Mouse (Mus musculus) small intestine, adult 2 months (tissue): Measurements from ENCODE around the gene D6Wsu163e. TPM values are rescaled to one million over a fixed set of nuclear protein-coding genes. Genes with fewer than 3 reads are reported as not detected.

ENCODE experiments used
- H3K27ac ChIP-seq: fragments of 200-500 bp; 2 replicates; pipeline ENCODE4 v1.5.1; 2012; ENCODE audit warnings: low read depth, low read length, control low read depth, inconsistent platforms; ENCODE audit not compliant: insufficient read depth
- H3K27me3 ChIP-seq: fragments of 200-500 bp; 2 replicates; pipeline ENCODE4 v1.6.1; 2012; ENCODE audit warnings: mild to moderate bottlenecking, moderate library complexity, low read length, inconsistent platforms; ENCODE audit not compliant: control insufficient read depth, insufficient read depth
- H3K36me3 ChIP-seq: fragments of 200-500 bp; 2 replicates; pipeline ENCODE4 v1.6.1; 2012; ENCODE audit warnings: mild to moderate bottlenecking, low read length, control low read depth, inconsistent platforms; ENCODE audit not compliant: control insufficient read depth, insufficient read depth
- H3K4me1 ChIP-seq: fragments of 200-500 bp; 2 replicates; pipeline ENCODE4 v1.6.1; 2012; ENCODE audit warnings: low read length, inconsistent platforms, mixed read lengths; ENCODE audit not compliant: control insufficient read depth, insufficient read depth, insufficient read length
- H3K4me3 ChIP-seq: fragments of 200-500 bp; 2 replicates; pipeline ENCODE4 v1.5.1; 2012; ENCODE audit warnings: low read depth, mild to moderate bottlenecking, control low read depth, inconsistent platforms, low read length, moderate library complexity
- CTCF ChIP-seq: fragments of 200-500 bp; IDR thresholded peaks from 2 replicates; pipeline ENCODE4 v1.5.1; 2012; ENCODE audit warnings: low read depth, mild to moderate bottlenecking, control low read depth, inconsistent platforms, low read length, moderate library complexity, mixed read lengths; ENCODE audit not compliant: insufficient replicate concordance, insufficient read length; ENCODE audit errors: extremely low read depth
- POLR2A ChIP-seq: fragments of 200-500 bp; IDR thresholded peaks from 2 replicates; pipeline ENCODE4 v1.6.1; 2012; ENCODE audit warnings: low read depth, mild to moderate bottlenecking, control low read depth, inconsistent platforms, low read length, moderate library complexity
- WGBS: fragments of 180-500 bp; shearing (Covaris S2); methylation state at CpG from one replicate; pipeline ENCODE4 v1.1.7; 2018; 5-methylcytosine and 5-hydroxymethylcytosine counted together
- polyA plus RNA-seq: library from polyadenylated mRNA; depleted of rRNA; stranded (reverse); fragments of >200 nt; gene quantifications from 2 replicates; pipeline ENCODE4 v1.2.3, GENCODE M21; 2012

D6Wsu163e gene
- polyA plus RNA-seq, 1 experiment, result 1.1 TPM

- Histone ChIP-seq H3K36me3 (peaks cover 6% of the 10 kb centered on the region; the same call in 1 of the 2 replicates), H3K4me3 (no peak overlapping the region), H3K27ac (no peak overlapping the region), H3K4me1 (peaks cover 4% of the 10 kb centered on the region), H3K27me3 (no peaks in the 10 kb centered on the region)
- 66% methylated on average over 2 of the region's 2 CpGs for WGBS
- TF ChIP-seq CTCF, result no peak
- no peak for TF ChIP-seq POLR2A
These were observed 1.7 kb upstream of the D6Wsu163e start for GRCm38 (mm10) chr6:126938047-126938446.

GRCm38 (mm10) chr6:126938853-126939486, 792 bp upstream of the D6Wsu163e start:
- Histone ChIP-seq H3K27me3 (no peaks in the 10 kb centered on the region), H3K27ac (no peak overlapping the region), H3K36me3 (peaks cover 11% of the 10 kb centered on the region), H3K4me3 (peak overlapping the region; percentile 78), H3K4me1 (peaks cover 4% of the 10 kb centered on the region)
- WGBS, result under 1% methylated on average over 31 of the region's 31 CpGs
- TF ChIP-seq POLR2A (no peak), CTCF (no peak)

GRCm38 (mm10) chr6:126940451-126940850, 689 bp downstream of the D6Wsu163e start:
- Histone ChIP-seq H3K4me3 (no peak overlapping the region), H3K27ac (no peak overlapping the region), H3K4me1 (peaks cover 4% of the 10 kb centered on the region), H3K36me3 (peaks cover 20% of the 10 kb centered on the region), H3K27me3 (no peaks in the 10 kb centered on the region)
- TF ChIP-seq CTCF, result peak; percentile 39; the same call in 1 of the 2 replicates
- TF ChIP-seq POLR2A, result no peak
- WGBS, result 2% methylated on average over 5 of the region's 5 CpGs

GRCm38 (mm10) chr6:126948336-126948735, 8.6 kb downstream of the D6Wsu163e start:
- WGBS, result 91% methylated on average over 4 of the region's 4 CpGs
- H3K4me1 ChIP-seq, result no peaks in the 10 kb centered on the region
- H3K27me3 ChIP-seq, result no peaks in the 10 kb centered on the region
- H3K36me3 ChIP-seq, result peaks cover 31% of the 10 kb centered on the region
- no peak overlapping the region for H3K27ac ChIP-seq
- TF ChIP-seq CTCF, result peak; percentile 37; the same call in 1 of the 2 replicates
- TF ChIP-seq POLR2A, result no peak
- H3K4me3 ChIP-seq, result no peak overlapping the region

GRCm38 (mm10) chr6:126955734-126956133, 16.0 kb downstream of the D6Wsu163e start:
- WGBS, result 8% methylated on average over 10 of the region's 10 CpGs
- TF ChIP-seq POLR2A, result no peak
- peak; percentile 89 for TF ChIP-seq CTCF
- Histone ChIP-seq H3K27me3 (no peaks in the 10 kb centered on the region), H3K4me3 (no peak overlapping the region), H3K4me1 (no peaks in the 10 kb centered on the region), H3K36me3 (peaks cover 15% of the 10 kb centered on the region), H3K27ac (no peak overlapping the region)

- WGBS, result 91% methylated on average over 8 of the region's 8 CpGs
- Histone ChIP-seq H3K4me1 (no peaks in the 10 kb centered on the region), H3K36me3 (peaks cover 18% of the 10 kb centered on the region), H3K27ac (no peak overlapping the region), H3K27me3 (no peaks in the 10 kb centered on the region), H3K4me3 (no peak overlapping the region)
- TF ChIP-seq CTCF (no peak), POLR2A (no peak)
These were observed 21.7 kb downstream of the D6Wsu163e start for GRCm38 (mm10) chr6:126961371-126962018.

- Histone ChIP-seq H3K27ac (no peak overlapping the region), H3K27me3 (no peaks in the 10 kb centered on the region), H3K4me1 (no peaks in the 10 kb centered on the region), H3K36me3 (peaks cover 22% of the 10 kb centered on the region), H3K4me3 (no peak overlapping the region)
- WGBS, result 90% methylated on average over 5 of the region's 5 CpGs
- TF ChIP-seq CTCF, result no peak
- TF ChIP-seq POLR2A, result no peak
These were observed 22.9 kb downstream of the D6Wsu163e start for GRCm38 (mm10) chr6:126962709-126963108.
